Mouse (Mus musculus) cerebellum, adult 9-11 months (tissue): ENCODE measurements around the gene Foxj1.

Source experiments
- DNase-seq: peaks from one replicate; pipeline ENCODE4 v3.0.0; 2022

The Foxj1 gene

DNA sequence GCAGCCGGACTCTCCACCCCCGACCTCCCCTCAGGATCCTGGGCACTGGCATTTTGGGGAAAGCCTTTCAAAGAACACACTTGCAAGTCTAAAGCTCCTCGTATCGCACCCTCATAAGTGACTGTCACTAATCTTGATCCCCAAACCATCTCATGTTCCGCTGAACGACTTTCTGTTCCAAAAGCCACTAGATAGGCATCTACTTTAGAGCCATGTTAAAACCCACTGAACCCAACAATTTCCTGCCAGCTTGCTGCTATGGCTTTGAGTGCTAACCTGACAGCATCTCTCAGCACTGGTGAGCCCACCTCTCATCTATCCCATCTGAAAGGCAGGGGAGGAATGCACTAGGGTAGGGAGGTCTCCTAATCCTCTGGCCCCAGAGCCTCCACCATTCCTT lies 2.3 kb upstream of the Foxj1 start:
- no peak for DNase-seq

DNA sequence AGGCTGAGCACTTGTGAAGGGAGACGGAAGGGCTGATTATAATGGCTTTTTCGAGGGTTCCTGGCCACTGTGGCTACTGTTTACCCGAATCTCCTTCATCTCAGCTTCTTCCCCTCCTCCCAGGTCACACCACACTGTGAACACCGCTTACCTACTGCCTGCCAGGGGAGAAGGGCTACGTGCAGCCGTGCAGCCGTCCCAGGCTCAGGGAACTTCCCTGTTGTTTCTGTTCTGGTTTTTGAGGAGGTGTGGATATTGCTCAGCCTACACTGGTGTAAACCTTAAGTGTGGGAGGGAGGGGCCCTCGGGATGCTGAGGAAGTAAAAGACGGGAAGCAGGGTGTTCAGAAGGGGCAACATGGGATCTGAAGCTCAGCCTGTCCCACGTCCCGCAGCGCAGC lies 1.8 kb upstream of the Foxj1 start:
- DNase-seq: no peak

- DNase-seq: no peak
Observed at GRCm38 (mm10) chr11:116336393-116336792, 1.2 kb upstream of the Foxj1 start.

DNA sequence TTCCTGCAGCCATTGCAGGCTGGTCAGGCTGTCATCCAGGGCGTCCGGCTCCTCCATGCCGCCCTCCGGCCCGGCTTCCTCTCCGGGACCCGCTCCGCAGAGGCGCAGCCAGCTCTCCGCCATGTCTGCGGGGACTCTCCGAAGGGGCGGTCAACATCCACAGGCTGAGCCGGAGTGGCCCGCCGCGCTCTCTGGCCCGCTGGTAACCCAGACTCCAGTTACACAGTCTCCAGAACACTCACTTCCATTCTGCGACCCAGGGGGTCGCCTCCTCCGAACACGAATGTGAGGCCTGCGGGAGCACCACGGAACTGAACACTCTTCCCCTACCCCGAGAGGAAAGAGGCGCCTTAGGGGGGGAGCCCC lies 799 bp downstream of the Foxj1 start:
- no peak for DNase-seq

DNA sequence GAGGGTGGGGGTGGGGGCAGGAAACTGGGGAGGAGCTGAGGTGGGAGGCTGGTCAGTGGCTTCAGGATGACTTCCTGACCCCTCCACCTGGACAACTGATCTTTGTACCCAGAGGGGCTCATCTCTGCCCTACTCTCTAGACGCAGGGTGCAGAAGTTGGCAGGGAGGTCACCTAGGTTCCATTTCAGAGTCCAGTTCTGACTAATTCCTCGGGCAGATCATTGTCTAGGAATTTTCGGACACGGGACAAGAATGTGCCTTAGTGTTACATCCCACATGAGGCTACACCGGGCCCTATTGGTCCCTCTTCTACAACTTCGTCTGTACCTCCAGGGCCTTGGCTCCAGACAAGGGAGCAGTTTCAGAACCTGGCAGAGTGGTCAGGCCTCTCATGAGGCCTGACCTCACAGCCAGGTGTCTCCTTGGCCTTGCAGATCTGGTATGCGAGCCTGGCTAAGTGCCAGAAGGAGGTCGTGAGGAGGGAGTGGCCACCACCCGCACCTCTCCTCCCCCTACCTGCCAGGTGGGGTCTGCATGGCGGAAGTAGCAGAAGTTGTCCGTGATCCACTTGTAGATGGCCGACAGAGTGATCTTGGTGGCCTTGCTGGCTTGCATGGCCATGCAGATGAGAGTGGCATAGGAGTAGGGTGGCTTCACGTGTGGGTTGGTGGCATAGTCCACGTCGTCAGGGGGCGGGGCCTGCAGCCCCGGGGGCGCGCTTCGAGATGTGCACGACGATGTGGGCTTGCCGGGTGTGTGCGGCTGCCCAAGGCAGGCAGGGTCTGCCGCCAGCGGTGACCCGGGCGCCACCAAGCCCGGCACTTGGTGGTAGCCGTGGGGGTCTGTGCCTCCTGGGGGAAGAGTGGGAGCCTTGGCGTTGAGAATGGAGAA lies 1.4 kb downstream of the Foxj1 start:
- peak; percentile 19 for DNase-seq

GRCm38 (mm10) chr11:116332983-116333270 lies 2.3 kb downstream of the Foxj1 start:
- DNase-seq: no peak

- peak; percentile 33 for DNase-seq
Observed at GRCm38 (mm10) chr11:116332232-116332982, 2.8 kb downstream of the Foxj1 start.

DNA sequence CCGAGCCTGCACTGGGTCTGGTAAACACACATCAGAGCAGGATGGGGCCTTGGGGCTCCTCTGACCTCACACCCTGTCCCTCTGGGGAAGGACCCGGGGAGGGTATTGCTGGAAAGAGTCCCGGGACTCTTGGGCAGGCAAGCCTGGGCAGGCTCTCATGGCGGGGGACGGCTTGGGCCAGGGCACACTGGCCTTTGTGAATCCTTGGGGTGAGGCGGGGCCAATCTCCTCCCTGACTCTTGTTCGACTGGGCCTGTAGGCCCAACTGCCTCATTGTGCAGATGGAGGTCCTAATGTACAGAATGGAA lies 5.0 kb downstream of the Foxj1 start:
- peak; percentile 27 for DNase-seq

GRCm38 (mm10) chr11:116329314-116330210 lies 5.6 kb downstream of the Foxj1 start:
- DNase-seq: no peak

DNA sequence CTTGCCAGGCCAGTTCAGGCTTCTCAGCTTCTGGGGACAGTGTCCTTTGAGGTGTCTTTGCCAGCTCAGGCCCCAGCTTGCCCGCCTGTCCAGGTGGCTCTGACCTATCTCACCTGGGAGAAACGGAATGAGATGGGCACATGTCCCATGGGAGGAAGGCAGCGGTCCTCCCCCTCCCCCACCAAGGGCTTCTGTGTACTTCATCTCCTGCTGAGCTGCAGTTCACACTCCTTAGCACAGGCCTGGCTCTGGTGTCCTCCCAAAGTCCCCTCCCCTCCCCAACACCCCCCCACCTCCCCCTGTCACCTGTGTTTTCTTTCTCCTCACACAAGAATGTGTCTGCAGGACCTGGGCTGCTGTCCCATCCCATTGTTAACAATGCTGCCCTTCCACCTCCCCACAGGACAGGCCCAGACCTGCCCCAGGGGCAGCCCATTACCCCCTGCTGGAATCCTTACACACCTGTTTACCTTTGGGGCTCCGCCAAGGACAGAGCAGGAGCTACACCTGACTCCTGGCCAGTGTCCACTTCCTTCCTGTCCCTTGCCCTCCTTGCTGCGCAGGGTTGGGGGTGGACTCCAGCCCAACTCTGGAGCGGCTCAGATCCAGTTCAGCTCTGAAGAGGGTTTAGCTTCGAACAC lies 8.1 kb downstream of the Foxj1 start:
- no peak for DNase-seq

DNA sequence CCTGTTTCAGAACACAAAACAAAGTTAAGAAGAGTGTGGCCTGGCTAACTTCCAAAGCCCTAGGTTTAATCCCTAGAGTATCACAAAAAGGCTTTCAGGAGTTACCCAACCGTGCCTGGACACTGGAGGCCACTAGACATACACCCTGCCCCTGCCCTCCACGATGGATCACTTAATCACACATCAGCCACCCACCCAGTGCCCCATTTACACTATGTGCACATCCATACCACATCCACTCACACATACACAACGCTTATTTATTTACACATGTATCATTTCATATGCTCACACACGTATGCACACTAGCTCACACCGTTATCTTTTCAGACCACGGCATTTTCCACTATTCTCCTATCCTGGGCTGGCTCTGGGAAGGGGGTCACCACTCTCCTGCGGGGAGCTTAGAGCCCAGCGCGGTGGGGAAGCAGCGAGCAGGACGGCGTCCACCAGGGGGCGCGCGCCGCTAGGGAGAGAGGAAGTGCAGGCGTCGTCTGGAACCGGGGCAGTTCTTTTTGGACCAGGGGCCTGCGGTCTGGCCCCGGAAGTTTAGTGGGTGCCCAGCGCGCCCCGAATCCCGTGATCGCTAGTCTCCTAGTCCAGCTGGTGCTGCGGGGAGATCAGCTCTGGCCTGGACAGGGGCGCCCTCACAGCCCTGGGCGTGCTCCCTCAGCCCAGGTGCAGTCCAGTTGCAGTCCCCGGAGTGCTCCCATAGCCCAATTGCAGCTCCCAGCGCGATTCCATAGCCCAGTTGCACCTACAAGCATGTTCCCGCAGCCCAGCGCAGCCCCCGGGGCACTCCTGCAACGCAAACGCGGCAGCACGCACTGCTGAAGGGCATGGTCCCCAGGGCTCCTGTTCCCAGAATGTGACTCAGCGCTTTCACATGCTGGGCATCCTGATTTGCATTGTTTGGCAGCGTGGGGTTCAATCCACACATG lies 16.2 kb downstream of the Foxj1 start:
- peak; percentile 73 for DNase-seq

DNA sequence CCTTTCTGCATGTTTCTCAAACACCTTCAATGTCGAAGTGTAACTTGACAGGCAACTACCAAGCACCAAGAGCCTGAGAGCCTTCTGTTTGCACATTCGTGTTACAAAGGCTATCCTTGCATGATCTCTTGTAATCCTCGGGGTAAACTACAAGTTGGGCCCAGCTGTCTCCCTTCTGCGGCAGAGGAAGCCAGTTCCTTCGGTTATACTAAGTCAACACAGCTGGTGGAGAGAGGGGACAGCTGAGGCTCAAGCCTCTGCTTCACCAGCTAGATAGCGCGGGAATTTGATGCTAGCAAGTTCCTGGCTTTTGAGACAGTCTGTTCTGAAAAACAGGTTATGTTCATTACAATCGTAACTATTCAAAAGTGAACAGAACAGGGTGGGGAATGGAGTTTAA lies 22.8 kb downstream of the Foxj1 start:
- DNase-seq: no peak

- no peak for DNase-seq
Observed at GRCm38 (mm10) chr11:116311169-116311568, 24.0 kb downstream of the Foxj1 start.

DNA sequence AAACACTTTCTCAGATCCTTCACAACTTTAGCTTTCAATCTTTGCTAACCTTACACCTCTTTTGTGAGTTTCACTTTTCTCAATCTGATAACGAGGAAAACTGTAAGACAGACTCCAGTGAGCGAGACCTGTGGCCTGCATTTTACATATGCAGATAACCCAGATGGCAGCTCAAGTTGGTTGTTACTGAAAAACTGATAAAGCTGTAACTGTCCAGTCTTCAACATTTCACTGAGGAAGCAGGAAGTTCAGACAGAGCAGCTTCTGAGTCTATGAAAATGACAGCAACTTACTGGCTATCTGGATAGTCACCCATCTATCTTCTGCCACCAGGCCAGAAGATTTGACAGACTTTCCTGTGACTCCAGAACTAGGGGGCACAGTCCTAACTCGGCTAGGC lies 25.6 kb downstream of the Foxj1 start:
- DNase-seq: no peak

GRCm38 (mm10) chr11:116307762-116308531 lies 27.3 kb downstream of the Foxj1 start:
- DNase-seq: peak; percentile 44

DNA sequence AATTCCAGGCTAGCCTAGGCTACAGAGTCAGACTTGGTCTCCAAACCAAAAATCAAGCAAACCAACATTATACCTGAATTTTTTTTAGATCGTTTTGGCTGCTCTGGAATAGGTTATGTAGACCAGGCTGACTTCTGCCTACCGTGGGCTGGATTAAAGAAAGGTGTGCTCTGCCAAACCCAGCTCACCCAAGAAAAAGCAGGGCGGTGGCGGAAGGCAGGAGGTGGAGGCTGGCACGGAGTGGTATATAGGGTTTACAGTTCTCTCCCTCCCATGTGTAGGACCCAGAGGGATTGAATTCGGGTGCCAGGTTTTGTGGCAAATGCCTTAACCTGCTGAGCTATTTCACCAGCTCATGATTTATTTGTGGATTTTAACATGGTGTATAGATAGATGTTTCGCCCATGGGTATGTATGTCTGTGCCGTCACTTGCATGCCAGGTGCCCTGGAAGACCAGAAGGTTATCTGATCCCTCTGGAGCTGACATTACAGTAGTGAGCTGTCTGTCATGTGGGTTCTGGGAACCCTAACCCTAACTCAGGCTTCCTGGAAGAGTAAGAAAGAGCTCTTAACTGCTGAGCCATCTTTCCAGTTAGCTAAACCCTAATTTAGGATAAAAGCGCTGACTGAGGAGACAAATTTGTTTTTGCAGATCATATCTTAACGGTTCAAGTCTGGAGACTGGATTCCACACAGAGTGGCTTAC lies 28.0 kb downstream of the Foxj1 start, which contains the start of gene Exoc7:
TSS of gene Exoc7 (minus strand) at position 215 of the 707 bp plus-strand sequence.
- no peak for DNase-seq

- DNase-seq: peak; percentile 94
Observed at GRCm38 (mm10) chr11:116306126-116306982, 28.8 kb downstream of the Foxj1 start.

DNA sequence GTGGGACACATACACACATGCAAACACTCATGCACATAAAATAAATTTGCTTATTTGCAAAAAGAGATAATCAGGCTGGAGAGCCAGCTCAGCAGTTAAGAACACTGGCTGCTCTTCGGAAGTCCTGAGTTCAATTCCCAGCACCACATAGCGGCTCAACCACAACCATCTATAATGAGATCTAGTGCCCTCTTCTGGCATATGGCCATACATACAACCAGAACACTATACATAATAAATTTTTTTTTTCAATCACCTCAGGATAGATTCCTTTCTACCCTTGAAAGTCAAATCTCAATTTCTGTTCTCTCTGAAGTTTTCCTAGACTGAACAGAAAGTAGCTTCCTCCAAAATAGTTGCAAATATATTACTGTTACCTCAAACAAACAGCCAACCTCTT lies 29.8 kb downstream of the Foxj1 start:
- no peak for DNase-seq

DNA sequence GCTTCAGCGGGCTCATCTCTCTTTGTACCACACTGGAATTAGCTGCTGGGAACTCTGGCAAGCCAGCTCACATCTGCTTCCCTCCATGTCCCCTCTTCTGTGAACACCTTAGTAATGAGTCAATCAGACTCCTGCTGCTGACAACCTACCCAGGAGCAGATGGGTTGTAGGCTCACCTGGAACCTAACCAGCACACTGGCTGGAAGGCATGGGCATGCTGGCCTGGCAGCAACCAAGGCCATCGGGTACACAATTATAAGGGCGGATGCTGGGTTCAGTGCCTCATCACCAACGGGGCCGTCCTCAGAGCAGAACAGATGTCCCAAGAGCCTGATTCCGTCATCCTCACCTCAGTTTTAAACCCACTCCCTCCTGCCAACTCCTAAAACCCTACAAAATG lies 36.6 kb downstream of the Foxj1 start:
- peak; percentile 88 for DNase-seq
